Mouse (Mus musculus) liver, adult 2 months (tissue): Measurements from ENCODE around the gene Nufip2.

Source experiments
- CTCF ChIP-seq: fragments of 200-500 bp; IDR thresholded peaks from 2 replicates; pipeline ENCODE4 v1.5.1; 2011; ENCODE audit warnings: low read depth, low read length, control low read depth
- POLR2A ChIP-seq: fragments of 200-500 bp; IDR thresholded peaks from 2 replicates; pipeline ENCODE4 v1.6.1; 2011; ENCODE audit warnings: low read length, control low read depth; ENCODE audit not compliant: insufficient read depth; ENCODE audit errors: extremely low read depth

DNA sequence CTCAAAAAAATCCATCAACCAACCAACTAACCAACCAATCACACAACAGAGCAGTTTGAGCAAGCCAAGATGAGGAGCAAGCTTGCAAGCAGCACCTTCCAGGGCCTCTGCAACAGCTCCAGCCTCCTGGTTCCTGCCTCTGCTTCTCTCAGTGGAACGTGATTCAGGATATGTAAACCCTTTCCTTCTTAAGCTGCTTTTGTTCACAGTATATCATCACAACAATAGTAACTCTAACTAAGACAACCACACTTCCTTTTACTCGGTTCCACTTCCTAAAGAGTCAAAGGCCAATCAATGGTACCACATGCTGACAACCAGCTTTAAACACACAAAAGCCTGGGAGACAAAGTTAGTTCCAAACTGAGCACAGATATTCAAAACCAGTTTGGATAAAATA is 5.9 kb upstream of the Nufip2 start:
- no peak for TF ChIP-seq CTCF
- TF ChIP-seq POLR2A = no peak
